Mouse (Mus musculus) liver, embryonic 13.5 days (tissue): ENCODE measurements at regions not wholly inside any gene's neighbourhood (a gene's known extent, or its start where the extent isn't known, plus 50 kb on each side); places are given as distances from the start of the nearest gene placed in this dataset.

ENCODE experiments used
- ATAC-seq: fragments of 200-750 bp; cut with Nextera tagmentation; 2 replicates; pipeline ENCODE4 v1.8.0; 2017; ENCODE audit warnings: low read depth, mild to moderate bottlenecking, moderate number of reproducible peaks, moderate library complexity
- DNase-seq: peaks from one replicate; pipeline ENCODE4 v3.0.0; 2022
- H3K27ac ChIP-seq: fragments of 300-500 bp; sonication (generic); 2 replicates; pipeline ENCODE4 v1.5.1; 2015; ENCODE audit warnings: moderate library complexity, mild to moderate bottlenecking, inconsistent platforms
- H3K27me3 ChIP-seq: fragments of 300-500 bp; sonication (generic); 2 replicates; pipeline ENCODE4 v1.6.1; 2015; ENCODE audit warnings: mild to moderate bottlenecking, inconsistent platforms
- H3K36me3 ChIP-seq: fragments of 300-500 bp; sonication (generic); 2 replicates; pipeline ENCODE4 v1.6.1; 2015; ENCODE audit warnings: mild to moderate bottlenecking, inconsistent platforms
- H3K4me1 ChIP-seq: fragments of 300-500 bp; sonication (generic); replicated peaks from 2 replicates; pipeline ENCODE4 v1.6.1; 2015; ENCODE audit warnings: inconsistent platforms
- H3K4me2 ChIP-seq: fragments of 300-500 bp; sonication (generic); 2 replicates; pipeline ENCODE4 v1.6.1; 2015; ENCODE audit warnings: inconsistent platforms, mild to moderate bottlenecking, moderate library complexity
- H3K4me3 ChIP-seq: fragments of 300-500 bp; sonication (generic); replicated peaks from 2 replicates; pipeline ENCODE4 v1.5.1; 2015; ENCODE audit warnings: mild to moderate bottlenecking, inconsistent platforms
- H3K9ac ChIP-seq: fragments of 300-500 bp; sonication (generic); 2 replicates; pipeline ENCODE4 v1.6.1; 2015; ENCODE audit warnings: mild to moderate bottlenecking, inconsistent platforms
- H3K9me3 ChIP-seq: fragments of 300-500 bp; sonication (generic); replicated peaks from 2 replicates; pipeline ENCODE4 v1.6.1; 2016; ENCODE audit warnings: inconsistent platforms
- WGBS: fragments of 180-500 bp; shearing (Covaris S2); methylation state at CpG from one replicate; pipeline ENCODE4 v1.1.7; 2015; ENCODE audit not compliant: insufficient replicate concordance; 5-methylcytosine and 5-hydroxymethylcytosine counted together

DNA sequence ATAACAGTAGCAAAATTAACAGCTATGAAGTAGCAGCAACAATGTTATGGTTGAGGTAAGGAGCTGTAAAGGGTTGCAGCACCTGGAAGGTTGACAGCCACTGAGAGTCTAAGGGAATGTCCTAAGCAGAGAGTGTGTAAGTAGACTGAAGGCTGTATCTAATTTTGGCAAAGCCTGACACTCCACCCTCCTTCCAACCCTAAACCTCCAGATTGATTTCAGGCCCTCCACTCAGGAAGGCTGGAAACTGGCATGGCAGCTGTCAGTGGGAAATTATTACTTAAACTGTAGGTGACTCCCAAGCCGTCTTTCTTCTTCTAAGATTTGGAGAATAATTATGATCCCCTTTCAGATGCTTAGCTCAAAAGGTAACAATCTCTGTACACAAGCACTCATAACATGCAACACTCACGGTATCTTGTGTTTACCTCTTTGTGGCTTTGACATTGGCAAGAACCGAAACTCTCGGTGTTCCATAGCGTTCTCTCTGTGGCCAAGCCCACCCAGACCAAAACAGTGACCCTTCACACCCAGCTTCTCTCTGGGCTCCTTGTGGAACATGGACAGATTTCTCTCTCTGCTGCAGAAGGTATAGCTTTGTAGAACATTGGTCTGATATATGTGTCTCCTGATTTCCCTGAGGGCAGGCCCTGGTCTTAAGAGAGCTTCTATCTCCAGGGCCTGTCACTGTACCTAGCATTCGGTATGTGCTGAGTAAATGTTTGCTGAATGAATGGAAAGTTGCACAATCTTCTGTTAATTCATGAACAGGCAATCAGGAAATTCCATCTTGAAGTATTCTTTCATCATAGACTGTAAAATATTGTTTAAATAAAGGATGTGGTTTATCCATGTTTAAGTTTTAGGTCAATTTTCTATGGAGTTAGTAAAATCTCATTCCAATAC, 102.0 kb upstream of the Gm15217 start:
- H3K27ac ChIP-seq, result no peak overlapping the region
- H3K4me3 ChIP-seq, result no peak overlapping the region
- no peaks in the 10 kb centered on the region for H3K9me3 ChIP-seq
- 66% methylated on average over 6 of the region's 6 CpGs for WGBS
- no peaks in the 10 kb centered on the region for H3K27me3 ChIP-seq
- H3K36me3 ChIP-seq, result no peaks in the 10 kb centered on the region
- no peak overlapping the region for H3K9ac ChIP-seq
- no peak; the same call in 1 of the 2 replicates for ATAC-seq
- H3K4me1 ChIP-seq, result no peaks in the 10 kb centered on the region
- H3K4me2 ChIP-seq, result no peak overlapping the region
- no peak for DNase-seq

GRCm38 (mm10) chr14:46277832-46278611, 101.2 kb upstream of the Gm15217 start:
- 66% methylated on average over 9 of the region's 9 CpGs for WGBS
- Histone ChIP-seq H3K36me3 (no peaks in the 10 kb centered on the region), H3K4me2 (no peak overlapping the region), H3K9ac (no peak overlapping the region), H3K9me3 (no peaks in the 10 kb centered on the region), H3K4me3 (no peak overlapping the region), H3K27me3 (no peaks in the 10 kb centered on the region), H3K27ac (no peak overlapping the region), H3K4me1 (no peaks in the 10 kb centered on the region)
- no peak for ATAC-seq
- no peak for DNase-seq

- 44% methylated on average over 2 of the region's 2 CpGs for WGBS
- Histone ChIP-seq H3K36me3 (no peaks in the 10 kb centered on the region), H3K4me2 (no peak overlapping the region), H3K27ac (no peak overlapping the region), H3K4me1 (no peaks in the 10 kb centered on the region), H3K9me3 (no peaks in the 10 kb centered on the region), H3K4me3 (no peak overlapping the region), H3K9ac (no peak overlapping the region), H3K27me3 (no peaks in the 10 kb centered on the region)
- no peak for DNase-seq
- no peak for ATAC-seq
Observed at GRCm38 (mm10) chr14:46292398-46292797, 86.8 kb upstream of the Gm15217 start.

DNA sequence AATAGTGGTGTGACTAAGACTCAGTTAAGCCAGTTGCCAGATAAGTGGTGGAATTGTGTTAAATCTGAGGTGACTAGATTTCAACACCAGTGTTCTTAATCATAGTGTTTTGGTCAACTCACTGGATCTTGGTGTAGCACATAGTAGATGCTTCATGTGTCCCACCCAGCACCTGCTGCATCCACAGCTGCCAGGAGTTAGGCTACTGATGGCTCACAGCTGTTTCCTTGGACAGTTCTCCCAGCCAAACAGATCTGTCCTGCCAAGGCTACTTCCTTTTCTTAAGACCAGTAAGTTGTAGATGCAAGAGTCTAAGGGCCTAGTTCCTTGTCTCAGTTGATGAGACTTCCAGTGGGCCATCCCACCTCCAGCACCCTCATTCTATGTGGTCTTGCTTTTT, 82.9 kb upstream of the Gm15217 start:
- ATAC-seq (no peak), DNase-seq (no peak)
- no peak overlapping the region for H3K27ac ChIP-seq
- no peaks in the 10 kb centered on the region for H3K27me3 ChIP-seq
- no peaks in the 10 kb centered on the region for H3K36me3 ChIP-seq
- no peak overlapping the region for H3K9ac ChIP-seq
- no peak overlapping the region for H3K4me3 ChIP-seq
- H3K4me2 ChIP-seq, result no peak overlapping the region
- no peaks in the 10 kb centered on the region for H3K9me3 ChIP-seq
- no peaks in the 10 kb centered on the region for H3K4me1 ChIP-seq

DNA sequence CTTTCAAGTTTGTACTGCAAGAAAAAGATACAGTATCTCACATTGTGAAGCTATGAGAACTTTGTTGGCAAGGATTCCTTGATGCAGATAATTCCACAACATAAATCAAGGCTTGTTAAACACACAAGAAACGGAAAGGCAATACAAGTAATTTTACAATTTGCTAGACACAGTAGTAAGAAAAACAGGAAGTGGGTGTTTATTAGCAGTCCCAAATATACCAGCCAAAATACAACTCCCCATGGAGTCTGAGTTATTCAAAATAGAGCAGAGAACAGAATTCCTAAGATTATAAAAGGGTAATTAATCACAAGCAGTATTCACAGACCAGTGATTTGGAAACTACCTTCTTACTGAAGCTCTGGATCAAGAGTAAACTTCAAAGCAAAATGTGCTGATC, 78.7 kb upstream of the Gm15217 start:
- Histone ChIP-seq H3K27ac (no peak overlapping the region), H3K36me3 (no peaks in the 10 kb centered on the region), H3K4me3 (no peak overlapping the region), H3K27me3 (no peaks in the 10 kb centered on the region), H3K4me1 (no peaks in the 10 kb centered on the region), H3K9ac (no peak overlapping the region), H3K4me2 (no peak overlapping the region), H3K9me3 (no peaks in the 10 kb centered on the region)
- ATAC-seq, result no peak
- no peak for DNase-seq
- 39% methylated on average over 1 of the region's 1 CpGs for WGBS

- Histone ChIP-seq H3K4me3 (no peak overlapping the region), H3K9ac (no peak overlapping the region), H3K4me1 (no peaks in the 10 kb centered on the region), H3K27ac (no peak overlapping the region), H3K27me3 (no peaks in the 10 kb centered on the region), H3K36me3 (no peaks in the 10 kb centered on the region), H3K4me2 (no peak overlapping the region), H3K9me3 (no peaks in the 10 kb centered on the region)
- DNase-seq (no peak), ATAC-seq (no peak)
- 51% methylated on average over 2 of the region's 2 CpGs for WGBS
Observed at GRCm38 (mm10) chr14:46302601-46303000, 76.6 kb upstream of the Gm15217 start.

GRCm38 (mm10) chr14:46305267-46305666, 73.9 kb upstream of the Gm15217 start:
- no peak overlapping the region for H3K27ac ChIP-seq
- 68% methylated on average over 4 of the region's 4 CpGs for WGBS
- no peaks in the 10 kb centered on the region for H3K27me3 ChIP-seq
- no peak for DNase-seq
- no peak overlapping the region for H3K9ac ChIP-seq
- no peaks in the 10 kb centered on the region for H3K9me3 ChIP-seq
- H3K36me3 ChIP-seq, result no peaks in the 10 kb centered on the region
- H3K4me1 ChIP-seq, result no peaks in the 10 kb centered on the region
- no peak for ATAC-seq
- H3K4me2 ChIP-seq, result no peak overlapping the region
- H3K4me3 ChIP-seq, result no peak overlapping the region

DNA sequence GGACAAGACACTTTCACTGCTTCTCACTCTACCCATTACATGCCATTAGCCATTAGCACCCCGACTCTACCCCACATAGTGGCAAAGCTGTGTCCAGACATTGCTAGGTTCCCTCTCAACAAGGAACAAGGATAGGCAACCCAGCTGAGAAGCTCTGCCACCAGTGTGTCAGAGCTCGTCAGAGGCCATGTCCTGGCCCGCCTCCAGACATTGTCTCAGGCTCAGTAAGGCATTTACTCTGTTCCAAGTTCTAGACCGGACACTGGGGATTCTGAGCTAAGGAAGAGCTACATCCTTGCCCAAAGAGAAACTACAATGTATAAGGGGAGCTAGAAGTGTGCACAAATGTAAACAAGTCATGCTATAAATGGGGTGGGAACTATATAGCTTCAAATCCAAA, 66.2 kb upstream of the Gm15217 start:
- no peaks in the 10 kb centered on the region for H3K36me3 ChIP-seq
- no peak overlapping the region for H3K4me3 ChIP-seq
- no peak overlapping the region for H3K4me2 ChIP-seq
- WGBS, result 65% methylated on average over 4 of the region's 4 CpGs
- H3K9ac ChIP-seq, result no peak overlapping the region
- H3K27me3 ChIP-seq, result no peaks in the 10 kb centered on the region
- DNase-seq (no peak), ATAC-seq (no peak)
- no peak overlapping the region for H3K27ac ChIP-seq
- no peaks in the 10 kb centered on the region for H3K9me3 ChIP-seq
- no peaks in the 10 kb centered on the region for H3K4me1 ChIP-seq

GRCm38 (mm10) chr14:46316521-46316920, 62.7 kb upstream of the Gm15217 start:
- H3K4me2 ChIP-seq, result no peak overlapping the region
- no peak overlapping the region for H3K4me3 ChIP-seq
- DNase-seq, result no peak
- H3K4me1 ChIP-seq, result no peaks in the 10 kb centered on the region
- no peak overlapping the region for H3K9ac ChIP-seq
- no peak for ATAC-seq
- no peak overlapping the region for H3K27ac ChIP-seq
- H3K9me3 ChIP-seq, result no peaks in the 10 kb centered on the region
- H3K27me3 ChIP-seq, result no peaks in the 10 kb centered on the region
- 63% methylated on average over 5 of the region's 5 CpGs for WGBS
- H3K36me3 ChIP-seq, result no peaks in the 10 kb centered on the region

- Histone ChIP-seq H3K36me3 (no peaks in the 10 kb centered on the region), H3K9ac (no peak overlapping the region), H3K27me3 (no peaks in the 10 kb centered on the region), H3K27ac (no peak overlapping the region), H3K4me3 (no peak overlapping the region), H3K4me1 (no peaks in the 10 kb centered on the region), H3K9me3 (no peaks in the 10 kb centered on the region), H3K4me2 (no peak overlapping the region)
- DNase-seq, result no peak
- WGBS, result 52% methylated on average over 16 of the region's 16 CpGs
- ATAC-seq, result no peak
Observed at GRCm38 (mm10) chr14:46317406-46318045, 61.7 kb upstream of the Gm15217 start.

- H3K9ac ChIP-seq, result no peak overlapping the region
- H3K36me3 ChIP-seq, result no peaks in the 10 kb centered on the region
- H3K27ac ChIP-seq, result no peak overlapping the region
- no peaks in the 10 kb centered on the region for H3K9me3 ChIP-seq
- no peaks in the 10 kb centered on the region for H3K4me1 ChIP-seq
- H3K27me3 ChIP-seq, result no peaks in the 10 kb centered on the region
- 63% methylated on average over 3 of the region's 3 CpGs for WGBS
- H3K4me3 ChIP-seq, result no peak overlapping the region
- no peak overlapping the region for H3K4me2 ChIP-seq
- ATAC-seq, result no peak
- DNase-seq, result no peak
Observed at GRCm38 (mm10) chr14:46328064-46328463, 51.1 kb upstream of the Gm15217 start.
